29 mouse cellular contexts compared by ENCODE assay signal in genomic region chr15:84291097-84291496, GRCm38 (mm10).
"Had no signal": no experiment of that assay in that cellular context is flagged by ENCODE, and none has a peak within 500 bp of the region (broad histone marks: within the 10 kb centered on the region; RNA-seq: fewer than 3 reads in every experiment).

No protein-coding gene starts in this region.

- H3K27me3 ChIP-seq: heart, embryonic 12.5 days; heart, embryonic 13.5 days; heart, embryonic 15.5 days; hindbrain, embryonic 15.5 days; intestine, embryonic 15.5 days; kidney, embryonic 15.5 days had no signal

- H3K36me3 ChIP-seq: hindbrain, embryonic 12.5 days; hindbrain, embryonic 13.5 days; hindbrain, embryonic 15.5 days; intestine, embryonic 15.5 days; kidney, embryonic 15.5 days had no signal

- H3K4me3 ChIP-seq: heart, embryonic 10.5 days; heart, embryonic 12.5 days; heart, embryonic 13.5 days; heart, embryonic 15.5 days; hindbrain, embryonic 10.5 days; hindbrain, embryonic 12.5 days; hindbrain, embryonic 13.5 days; hindbrain, embryonic 15.5 days; intestine, embryonic 15.5 days; kidney, embryonic 15.5 days; layer of hippocampus, adult 2 months; left cerebral cortex, adult 2 months had no signal

- H3K4me2 ChIP-seq: heart, embryonic 11.5 days; heart, embryonic 12.5 days; heart, embryonic 13.5 days; heart, embryonic 15.5 days; hindbrain, embryonic 12.5 days; hindbrain, embryonic 13.5 days; hindbrain, embryonic 14.5 days; hindbrain, embryonic 15.5 days; intestine, embryonic 15.5 days; kidney, embryonic 15.5 days had no signal

- DNase-seq: heart, postnatal 10 days; heart, postnatal 14 days; heart, postnatal 36 days; heart, postnatal 4 days; kidney, adult 11 months; kidney, adult 18-20 months; kidney, adult 2 months; kidney, adult 8-10 months; kidney, adult 9 months; kidney, postnatal 10 days; kidney, postnatal 25 days; kidney, postnatal 36 days; kidney, postnatal 4 days; layer of hippocampus, adult 9-11 months; layer of hippocampus, postnatal 36 days had no signal
